Mouse (Mus musculus) kidney, adult 2 months (tissue): ENCODE data around the gene BC004004.

Experiments
- CTCF ChIP-seq: fragments of 200-500 bp; conservative IDR thresholded peaks from 2 replicates; pipeline ENCODE4 v1.5.1; 2011; ENCODE audit warnings: low read depth, mild to moderate bottlenecking, control low read depth, low read length, moderate library complexity, mixed read lengths; ENCODE audit not compliant: insufficient read depth, insufficient read length
- POLR2A ChIP-seq: fragments of 200-500 bp; IDR thresholded peaks from one replicate; pipeline ENCODE4 v1.6.1; 2011; ENCODE audit warnings: low read depth, low read length, control low read depth

- TF ChIP-seq POLR2A = no peak
- no peak for TF ChIP-seq CTCF
Observed at GRCm38 (mm10) chr17:29262259-29262649, 6.3 kb upstream of the BC004004 start.
